Mouse (Mus musculus) left cerebral cortex, adult 9 months (tissue): Measurements from ENCODE around the gene Klb.

ENCODE experiments used
- DNase-seq, 2 experiments: peaks; one replicate each; pipeline ENCODE4 v3.0.0; 2022; ENCODE audit warnings: low spot score in 2 of 2

Gene Klb

GRCm38 (mm10) chr5:65374746-65375145 lies 26.6 kb downstream of the Klb start:
- no peak for DNase-seq

DNA sequence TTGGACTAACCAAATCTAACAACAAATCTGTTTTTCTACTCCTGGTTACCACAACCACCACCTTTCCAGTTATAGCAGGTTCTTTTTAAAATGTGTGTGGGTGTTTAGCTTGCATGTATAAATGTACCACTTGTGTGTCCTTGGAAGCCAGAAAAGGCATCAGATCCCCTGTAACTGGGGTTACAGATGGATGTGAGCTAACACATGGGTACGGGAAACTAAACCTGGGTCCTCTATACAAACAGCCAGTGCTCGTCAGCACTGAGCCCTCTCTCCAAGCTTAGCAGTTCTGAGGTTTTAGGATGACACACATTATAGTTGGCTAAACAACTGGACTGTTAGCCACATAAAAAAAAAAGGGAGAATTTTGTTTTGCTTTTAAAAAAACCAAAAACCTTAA lies 37.6 kb downstream of the Klb start:
- no peak for DNase-seq

DNA sequence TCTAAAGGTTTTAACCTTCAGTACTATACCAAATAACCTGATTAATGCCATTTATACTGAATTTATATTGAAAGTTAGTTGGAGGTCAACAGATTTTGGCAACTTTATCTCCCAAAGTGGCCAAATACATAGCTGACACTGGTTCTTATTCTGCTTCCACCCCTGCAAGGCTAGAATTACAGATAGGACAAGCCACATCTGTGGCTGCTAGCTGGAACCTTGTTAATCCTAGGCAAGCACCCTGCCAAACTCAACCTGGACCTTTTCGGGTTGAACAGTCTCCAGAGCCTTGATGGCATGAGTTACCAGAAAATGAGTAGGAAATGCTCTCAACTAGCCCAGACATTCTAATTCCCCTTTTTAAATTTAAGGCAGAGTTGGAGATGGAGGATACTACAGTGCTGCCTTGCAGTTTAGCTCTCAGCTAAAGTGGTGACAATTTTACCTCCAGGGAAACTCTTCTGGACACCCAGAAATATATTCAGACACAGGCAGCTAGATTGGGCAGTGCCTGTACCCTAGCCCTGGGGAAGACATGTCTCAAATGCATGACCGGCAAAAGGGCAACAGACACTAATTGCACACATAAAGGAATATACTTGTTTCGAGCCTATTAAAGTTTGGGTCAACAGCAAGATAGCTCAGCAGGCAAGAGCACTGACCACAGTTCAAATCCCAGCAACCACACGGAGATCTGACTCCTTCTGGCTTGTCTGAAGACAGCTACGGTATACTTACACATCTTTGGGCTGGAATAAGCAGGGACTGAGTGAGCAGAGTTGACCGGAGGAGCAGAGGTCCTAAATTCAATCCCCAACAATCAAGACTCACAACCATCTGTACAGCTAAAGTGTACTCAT lies 39.1 kb downstream of the Klb start:
- no peak for DNase-seq

DNA sequence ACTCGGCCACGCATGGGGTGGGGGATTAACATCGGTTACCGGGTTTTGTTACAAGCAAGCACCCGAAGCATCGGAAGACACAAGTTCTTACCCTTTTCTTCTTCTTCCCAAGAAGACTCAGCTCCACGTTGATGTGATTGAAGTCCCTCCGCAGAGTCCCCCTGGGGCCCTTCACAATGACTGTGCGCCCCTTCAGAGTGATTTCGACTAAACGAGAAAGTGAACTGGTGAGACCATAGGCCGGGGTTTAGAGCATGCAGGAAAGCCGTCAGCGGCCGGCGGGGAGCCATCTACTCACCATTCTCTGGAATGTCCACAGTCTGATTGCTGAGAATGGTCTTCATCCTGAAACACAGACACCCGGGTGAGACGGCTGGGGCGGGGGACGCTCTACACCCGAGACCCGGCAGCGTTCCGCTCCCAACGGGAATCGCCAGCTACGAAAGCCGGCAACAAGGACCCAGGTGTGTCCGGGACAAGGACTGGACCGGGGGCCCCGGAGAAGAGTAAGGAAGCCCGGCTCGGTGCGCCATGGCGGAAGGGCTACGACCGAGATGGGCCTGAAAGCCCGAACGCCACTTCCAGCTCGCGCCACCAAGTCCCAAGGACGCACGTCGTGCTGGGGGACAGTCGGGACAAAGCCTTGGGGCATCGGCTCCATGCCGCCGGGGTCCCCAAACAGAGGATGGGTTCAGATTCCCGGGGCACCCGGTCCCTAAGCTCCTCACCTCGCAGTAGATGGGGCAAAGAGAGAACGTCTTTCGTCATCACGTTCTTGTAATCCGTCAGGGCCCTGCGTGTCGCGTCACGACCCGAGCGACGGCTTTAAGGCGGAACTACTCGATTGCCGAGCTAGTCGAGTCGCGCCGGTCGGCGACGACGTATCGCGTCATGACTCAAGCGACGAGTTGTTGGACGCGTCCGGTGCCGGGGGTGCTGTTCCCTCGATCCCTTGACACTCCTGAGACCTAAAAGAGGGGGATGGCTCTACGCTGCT lies 42.8 kb downstream of the Klb start, which contains the start of the genes Rpl9 and Lias:
TSS of gene Rpl9 (minus strand) at position 797 of the 997 bp plus-strand sequence.
TSS of gene Lias (plus strand) at position 850 of the 997 bp plus-strand sequence.
- peak; percentile 94 to 99 for DNase-seq

- DNase-seq: no peak
Observed at GRCm38 (mm10) chr5:65391753-65392152, 43.6 kb downstream of the Klb start.

- DNase-seq: no peak
Observed at GRCm38 (mm10) chr5:65394425-65394824, 46.3 kb downstream of the Klb start.

- peak; percentile 60 to 89 for DNase-seq
Observed at GRCm38 (mm10) chr5:65401251-65401994, 53.3 kb downstream of the Klb start.

- no peak for DNase-seq
Observed at GRCm38 (mm10) chr5:65407989-65408388, 59.9 kb downstream of the Klb start.

GRCm38 (mm10) chr5:65415653-65416458 lies 67.7 kb downstream of the Klb start:
- DNase-seq: no peak

GRCm38 (mm10) chr5:65419136-65419535 lies 71.0 kb downstream of the Klb start:
- no peak for DNase-seq

DNA sequence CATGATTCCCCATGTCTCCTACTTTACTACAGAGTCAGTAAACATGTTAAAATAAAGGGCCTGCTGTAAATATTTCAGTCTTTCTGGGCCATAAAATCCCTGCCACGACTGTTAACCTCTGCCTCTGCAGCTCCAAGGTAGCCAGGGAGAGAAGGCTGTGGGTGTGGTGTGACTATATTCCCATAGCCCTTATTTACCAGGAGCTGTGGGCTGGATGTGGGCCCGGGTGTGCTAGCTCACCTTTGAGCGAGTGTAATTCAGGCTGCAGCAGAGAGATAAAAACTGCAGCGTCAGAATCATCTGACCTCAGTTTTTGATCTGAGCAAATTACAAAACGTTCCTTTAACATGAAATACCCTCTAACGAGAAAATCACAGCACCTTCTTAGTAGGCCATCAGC lies 72.7 kb downstream of the Klb start:
- DNase-seq: no peak

DNA sequence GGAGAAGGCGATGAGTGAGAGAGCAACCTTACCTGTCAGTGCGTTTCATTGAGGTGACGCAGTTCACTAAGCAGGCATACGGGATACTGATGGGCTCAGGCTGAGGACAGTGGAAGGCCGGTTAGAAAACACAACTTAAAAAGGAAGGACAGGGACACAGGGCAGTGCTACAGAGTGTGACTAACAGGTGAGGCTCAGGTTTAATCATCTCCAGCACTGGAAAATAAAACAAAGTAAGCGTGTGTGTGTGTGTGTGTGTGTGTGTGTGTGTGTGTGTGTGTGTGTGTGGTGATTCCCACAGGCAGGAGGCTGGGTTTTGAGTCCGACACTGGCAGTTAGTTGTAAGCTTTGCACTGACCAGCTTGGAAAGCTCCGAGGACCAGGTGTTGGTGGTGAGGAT lies 74.7 kb downstream of the Klb start:
- DNase-seq: no peak

DNA sequence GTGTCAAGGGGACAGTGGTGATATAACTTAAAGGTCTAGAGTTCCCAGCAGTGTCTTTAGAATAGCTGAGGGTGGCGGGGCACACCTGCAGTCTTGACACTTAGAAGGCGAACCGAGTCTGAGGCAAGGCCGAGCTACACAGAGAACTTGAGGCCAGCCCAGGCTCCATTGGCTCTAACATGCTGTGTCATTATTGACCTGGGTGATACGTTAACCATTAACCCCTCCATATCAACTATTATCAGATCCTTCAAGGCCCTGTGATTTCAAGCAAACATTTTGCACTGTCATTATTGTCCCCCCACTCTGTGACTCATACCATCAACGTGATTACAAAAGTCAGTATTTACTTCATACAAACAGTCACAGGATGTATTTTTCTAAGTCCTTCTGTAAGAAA lies 76.1 kb downstream of the Klb start:
- no peak for DNase-seq

GRCm38 (mm10) chr5:65425251-65425650 lies 77.1 kb downstream of the Klb start:
- no peak for DNase-seq

- no peak for DNase-seq
Observed at GRCm38 (mm10) chr5:65428321-65428720, 80.2 kb downstream of the Klb start.

- no peak for DNase-seq
Observed at GRCm38 (mm10) chr5:65429441-65429840, 81.3 kb downstream of the Klb start.
